Mouse (Mus musculus) heart, adult 2 months (tissue): Measurements from ENCODE around the gene Zbtb12.

ENCODE experiments used
- CTCF ChIP-seq: fragments of 200-600 bp; IDR thresholded peaks from 2 replicates; pipeline ENCODE4 v1.8.1; 2022; ENCODE audit warnings: antibody characterized with exemption, mild to moderate bottlenecking, moderate library complexity
- EP300 ChIP-seq: fragments of 200-500 bp; IDR thresholded peaks from 2 replicates; pipeline ENCODE4 v1.6.1; 2011; ENCODE audit warnings: low read depth, low read length, control low read depth; ENCODE audit not compliant: insufficient read depth
- POLR2A ChIP-seq: fragments of 200-500 bp; IDR thresholded peaks from 2 replicates; pipeline ENCODE4 v1.6.1; 2011; ENCODE audit warnings: mild to moderate bottlenecking, low read depth, low read length, control low read depth; ENCODE audit not compliant: insufficient read depth

DNA sequence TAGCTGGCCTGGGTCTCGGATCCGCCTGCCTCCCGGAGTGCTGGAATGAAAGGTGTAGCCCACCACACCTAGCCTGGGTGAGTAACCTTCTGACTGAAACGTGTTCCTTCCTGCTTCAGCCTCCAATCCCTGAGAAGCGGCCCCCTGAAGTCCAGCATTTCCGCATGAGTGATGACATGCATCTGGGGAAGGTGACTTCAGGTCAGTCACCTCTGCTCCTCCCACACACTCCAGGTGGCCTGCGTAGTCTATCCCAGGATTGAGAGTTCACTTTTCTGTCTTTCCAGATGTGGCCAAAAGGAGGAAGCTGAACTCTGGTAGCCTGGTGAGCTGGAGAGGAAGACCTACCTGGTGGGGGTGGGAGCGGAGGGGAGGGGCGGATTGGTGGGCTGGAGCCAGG lies 23.6 kb downstream of the Zbtb12 start:
- TF ChIP-seq CTCF (no peak), POLR2A (no peak), EP300 (no peak)
